Mouse (Mus musculus) midbrain, embryonic 10.5 days (tissue): ENCODE results near the gene Trim25. TPM values are rescaled to one million over a fixed set of nuclear protein-coding genes. Genes with fewer than 3 reads are reported as not detected.
"Not testable (repeated sequence)": the region's sequence is repeated elsewhere in the genome, so short reads cannot be mapped to it uniquely, and the experiment has no call there.

ENCODE experiments used
- DNase-seq: peaks from one replicate; pipeline ENCODE4 v3.0.0-alpha.2; 2017; ENCODE audit warnings: low spot score
- H3K27ac ChIP-seq: fragments of 300-500 bp; sonication (generic); replicated peaks from 2 replicates; pipeline ENCODE4 v1.5.1; 2016; ENCODE audit warnings: mild to moderate bottlenecking
- H3K27me3 ChIP-seq: fragments of 300-500 bp; sonication (generic); 2 replicates; pipeline ENCODE4 v1.6.1; 2016; ENCODE audit warnings: low read depth, mild to moderate bottlenecking; ENCODE audit not compliant: poor library complexity, severe bottlenecking
- H3K36me3 ChIP-seq: fragments of 300-500 bp; sonication (generic); 2 replicates; pipeline ENCODE4 v1.6.1; 2016; ENCODE audit warnings: mild to moderate bottlenecking, moderate library complexity
- H3K4me1 ChIP-seq: fragments of 300-500 bp; sonication (generic); 2 replicates; pipeline ENCODE4 v1.6.1; 2016
- H3K4me3 ChIP-seq: fragments of 300-500 bp; sonication (generic); 2 replicates; pipeline ENCODE4 v1.5.1; 2016; ENCODE audit warnings: mild to moderate bottlenecking, moderate library complexity
- H3K9me3 ChIP-seq: fragments of 300-500 bp; sonication (generic); replicated peaks from 2 replicates; pipeline ENCODE4 v1.6.1; 2016; ENCODE audit warnings: mild to moderate bottlenecking
- WGBS: fragments of 180-500 bp; shearing (Covaris S2); methylation state at CpG from one replicate; pipeline ENCODE4 v1.1.7; 2016; 5-methylcytosine and 5-hydroxymethylcytosine counted together
- polyA plus RNA-seq: library from polyadenylated mRNA; unstranded; fragments of >200 nt; fragmentation: Nextera tagmentation; extraction: Ambion mirVana; gene quantifications from 2 replicates; pipeline ENCODE4 v1.2.1, GENCODE M21; 2016

Trim25 gene
- polyA plus RNA-seq, 1 experiment from 2014 or later = 3.0 TPM

GRCm38 (mm10) chr11:88973776-88974701 is 25.1 kb upstream of the Trim25 start:
- peak overlapping the region; percentile 80 for H3K4me3 ChIP-seq
- DNase-seq = peak; percentile 92
- H3K36me3 ChIP-seq = peaks cover 9% of the 10 kb centered on the region
- no peaks in the 10 kb centered on the region for H3K9me3 ChIP-seq
- peak overlapping the region; percentile 94 for H3K27ac ChIP-seq
- peaks cover 15% of the 10 kb centered on the region for H3K4me1 ChIP-seq
- WGBS = 1% methylated on average over 62 of the region's 62 CpGs
- no peaks in the 10 kb centered on the region for H3K27me3 ChIP-seq

DNA sequence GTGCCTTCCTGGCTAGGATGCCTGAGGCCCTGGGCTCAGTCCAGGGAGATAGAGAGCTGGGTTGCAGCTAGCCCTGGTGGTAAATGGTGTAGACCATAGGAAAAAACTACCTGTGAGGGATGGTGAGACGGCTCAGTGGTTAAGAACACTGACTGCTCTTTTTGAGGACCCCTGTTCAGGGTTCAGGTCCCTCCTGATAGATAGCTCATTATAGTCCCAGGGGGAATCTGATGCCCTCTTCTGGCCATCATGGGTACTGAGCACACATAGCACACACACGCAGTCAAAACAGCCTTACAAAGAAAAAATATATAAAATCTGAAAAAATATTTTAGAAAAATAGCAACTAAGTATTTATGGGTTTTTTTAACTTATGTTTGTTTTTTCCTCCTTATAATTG is 22.9 kb upstream of the Trim25 start:
- Histone ChIP-seq H3K36me3 (peaks cover 15% of the 10 kb centered on the region), H3K4me3 (no peak overlapping the region), H3K4me1 (peaks cover 15% of the 10 kb centered on the region), H3K27ac (no peak overlapping the region), H3K27me3 (no peaks in the 10 kb centered on the region), H3K9me3 (no peaks in the 10 kb centered on the region)
- 95% methylated on average over 2 of the region's 2 CpGs for WGBS
- DNase-seq = no peak

DNA sequence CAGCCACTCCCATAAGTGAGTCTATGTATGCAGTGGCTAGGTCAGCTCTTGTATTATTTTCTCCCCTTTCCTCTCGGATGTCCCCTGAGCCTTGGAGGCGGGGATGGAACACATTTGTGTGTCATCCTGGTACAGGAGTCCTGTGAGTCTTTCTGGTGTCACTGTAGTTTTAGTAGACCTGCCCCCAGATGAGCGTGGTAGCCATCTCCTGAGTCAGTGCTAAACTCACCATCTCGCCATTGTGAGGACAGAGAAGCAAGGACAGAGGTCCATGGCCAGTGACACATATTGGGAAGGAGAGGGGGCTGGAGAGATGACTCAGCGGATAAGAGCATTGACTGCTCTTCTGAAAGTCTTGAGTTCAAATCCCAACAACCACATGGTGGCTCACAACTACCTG is 22.0 kb upstream of the Trim25 start:
- Histone ChIP-seq H3K4me3 (no peak overlapping the region), H3K27me3 (no peaks in the 10 kb centered on the region), H3K4me1 (peaks cover 15% of the 10 kb centered on the region), H3K27ac (no peak overlapping the region), H3K36me3 (peaks cover 23% of the 10 kb centered on the region), H3K9me3 (no peaks in the 10 kb centered on the region)
- WGBS = 92% methylated on average over 5 of the region's 5 CpGs
- no peak for DNase-seq

DNA sequence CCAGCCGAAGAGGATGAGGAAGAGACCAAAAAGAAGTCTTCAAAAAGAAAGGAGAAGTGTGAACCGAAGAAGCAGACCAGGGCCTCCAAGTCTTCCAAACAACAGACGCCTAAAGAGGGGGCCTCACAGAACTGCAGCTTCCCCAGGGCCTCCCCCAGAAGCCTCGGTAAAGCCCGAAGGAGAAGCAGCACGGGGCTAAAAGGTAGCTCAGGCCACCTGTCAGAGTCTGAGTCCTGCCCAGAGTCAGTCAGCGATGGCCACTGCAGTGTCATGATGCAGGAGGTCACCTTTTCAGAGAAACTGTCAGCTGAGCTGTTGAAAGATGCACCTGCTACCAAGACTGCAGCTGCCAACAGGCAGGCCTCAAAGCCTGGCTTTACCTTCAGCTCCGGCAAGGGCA is 17.8 kb upstream of the Trim25 start:
- no peak overlapping the region for H3K27ac ChIP-seq
- DNase-seq = no peak
- peaks cover 63% of the 10 kb centered on the region for H3K36me3 ChIP-seq
- no peaks in the 10 kb centered on the region for H3K9me3 ChIP-seq
- H3K4me3 ChIP-seq = no peak overlapping the region
- H3K4me1 ChIP-seq = no peaks in the 10 kb centered on the region
- no peaks in the 10 kb centered on the region for H3K27me3 ChIP-seq
- WGBS = 91% methylated on average over 8 of the region's 8 CpGs

- Histone ChIP-seq H3K4me3 (no peak overlapping the region), H3K27me3 (no peaks in the 10 kb centered on the region), H3K27ac (no peak overlapping the region), H3K36me3 (peaks cover 90% of the 10 kb centered on the region), H3K9me3 (no peaks in the 10 kb centered on the region), H3K4me1 (no peaks in the 10 kb centered on the region)
- no peak for DNase-seq
- WGBS = 87% methylated on average over 10 of the region's 10 CpGs
Observed at GRCm38 (mm10) chr11:88986616-88987015, 12.6 kb upstream of the Trim25 start.

DNA sequence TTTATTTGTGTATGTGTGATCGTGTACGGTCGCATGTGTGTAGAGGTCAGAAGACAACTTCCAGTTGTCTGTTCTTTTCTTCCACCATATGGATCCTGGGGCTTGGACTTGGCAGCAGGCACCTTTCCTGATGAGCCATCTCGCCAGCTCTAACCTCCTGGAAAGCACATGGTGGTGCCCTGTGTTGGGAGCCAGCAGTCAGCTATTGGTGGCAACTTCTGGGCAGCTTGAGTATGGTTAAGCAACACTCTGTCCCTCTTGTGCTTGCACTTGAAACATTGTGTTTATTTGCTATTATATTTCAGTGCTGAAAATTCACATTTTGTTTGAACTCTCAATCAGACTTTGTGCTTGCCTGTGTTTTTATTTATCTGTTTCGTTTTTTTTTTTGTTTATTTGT is 10.2 kb upstream of the Trim25 start:
- H3K27ac ChIP-seq = no peak overlapping the region
- no peaks in the 10 kb centered on the region for H3K27me3 ChIP-seq
- no peak for DNase-seq
- H3K36me3 ChIP-seq = peaks cover 70% of the 10 kb centered on the region
- 78% methylated on average over 5 of the region's 5 CpGs for WGBS
- no peaks in the 10 kb centered on the region for H3K9me3 ChIP-seq
- H3K4me3 ChIP-seq = no peak overlapping the region
- no peaks in the 10 kb centered on the region for H3K4me1 ChIP-seq

GRCm38 (mm10) chr11:88989530-88989929 is 9.6 kb upstream of the Trim25 start:
- H3K4me1 ChIP-seq = no peaks in the 10 kb centered on the region
- no peak overlapping the region for H3K27ac ChIP-seq
- H3K9me3 ChIP-seq = no peaks in the 10 kb centered on the region
- 72% methylated on average over 5 of the region's 5 CpGs for WGBS
- no peak overlapping the region for H3K4me3 ChIP-seq
- peaks cover 65% of the 10 kb centered on the region for H3K36me3 ChIP-seq
- DNase-seq = no peak
- no peaks in the 10 kb centered on the region for H3K27me3 ChIP-seq

DNA sequence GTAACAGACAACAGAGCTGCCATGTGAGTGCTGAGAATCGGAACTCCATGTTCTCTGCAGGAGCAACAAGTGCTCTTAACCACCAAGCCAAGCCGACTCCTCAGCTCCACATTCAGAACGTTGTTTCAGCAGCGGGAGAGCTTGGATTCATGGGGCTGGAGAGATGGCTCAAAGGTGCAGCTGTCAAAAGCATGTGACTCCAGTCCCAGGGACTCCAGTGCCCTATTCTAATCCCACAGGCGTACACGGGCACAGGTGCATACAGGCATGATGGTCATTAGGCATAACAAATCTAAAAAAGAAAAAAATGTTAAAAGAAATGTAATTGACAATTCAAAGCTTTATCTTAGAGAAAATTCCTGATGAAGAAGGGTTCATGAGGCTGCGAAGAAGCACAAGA is 6.0 kb upstream of the Trim25 start:
- Histone ChIP-seq H3K27ac (no peak overlapping the region), H3K4me1 (peaks cover under 1% of the 10 kb centered on the region; the same call in 1 of the 2 replicates), H3K36me3 (peaks cover 29% of the 10 kb centered on the region), H3K4me3 (no peak overlapping the region), H3K9me3 (no peaks in the 10 kb centered on the region), H3K27me3 (peaks cover 5% of the 10 kb centered on the region)
- DNase-seq = no peak
- 52% methylated on average over 7 of the region's 7 CpGs for WGBS

DNA sequence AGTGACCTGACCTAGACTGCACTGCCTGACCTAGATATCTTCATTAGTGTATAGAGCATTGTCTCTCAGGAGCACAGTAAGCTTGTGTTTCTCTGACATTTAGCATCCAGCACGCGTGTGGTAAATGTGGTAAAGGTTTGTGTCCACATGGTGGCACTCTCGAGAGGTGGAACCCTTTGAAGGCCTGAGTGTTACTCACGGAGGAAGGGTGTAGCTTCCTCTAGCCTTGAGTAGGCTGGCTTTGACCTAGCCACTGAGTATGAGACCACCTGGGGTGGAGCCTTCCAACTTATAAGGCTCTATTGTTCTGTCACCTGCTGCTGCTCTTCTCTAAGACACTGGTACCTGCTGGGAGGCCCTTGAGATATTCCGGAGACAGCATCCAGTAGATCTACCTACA is 5.6 kb upstream of the Trim25 start:
- Histone ChIP-seq H3K27me3 (peaks cover 9% of the 10 kb centered on the region), H3K9me3 (no peaks in the 10 kb centered on the region), H3K4me1 (peaks cover 5% of the 10 kb centered on the region; the same call in 1 of the 2 replicates), H3K36me3 (peaks cover 25% of the 10 kb centered on the region), H3K4me3 (no peak overlapping the region), H3K27ac (no peak overlapping the region)
- no peak for DNase-seq
- WGBS = 20% methylated on average over 5 of the region's 5 CpGs

- Histone ChIP-seq H3K27ac (no peak overlapping the region), H3K9me3 (no peaks in the 10 kb centered on the region), H3K4me3 (no peak overlapping the region), H3K4me1 (peaks cover 13% of the 10 kb centered on the region), H3K27me3 (peaks cover 18% of the 10 kb centered on the region), H3K36me3 (peaks cover 19% of the 10 kb centered on the region)
- DNase-seq = no peak
- 92% methylated on average over 7 of the region's 7 CpGs for WGBS
Observed at GRCm38 (mm10) chr11:88994492-88994891, 4.7 kb upstream of the Trim25 start.

DNA sequence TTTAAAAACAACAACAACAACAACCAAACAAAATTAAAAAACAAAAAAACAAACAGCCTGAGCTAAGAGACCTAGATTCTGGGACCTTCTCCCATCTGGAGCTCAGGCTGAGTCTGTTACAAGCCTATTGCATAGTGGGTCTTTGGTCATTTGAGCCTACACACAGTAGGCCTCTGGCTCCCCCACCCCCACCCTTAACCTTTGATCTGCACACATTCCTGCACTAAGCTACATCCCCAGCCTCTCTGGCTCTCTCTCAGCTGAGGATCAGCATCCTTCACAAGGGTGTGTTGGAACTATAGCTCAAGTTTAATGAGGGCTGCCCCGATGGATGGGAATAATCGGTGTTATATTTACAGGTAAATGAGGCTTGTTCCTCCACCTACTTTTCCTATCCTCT is 3.6 kb upstream of the Trim25 start:
- H3K9me3 ChIP-seq = no peaks in the 10 kb centered on the region
- peaks cover 11% of the 10 kb centered on the region for H3K36me3 ChIP-seq
- H3K27ac ChIP-seq = no peak overlapping the region
- peaks cover 29% of the 10 kb centered on the region for H3K27me3 ChIP-seq
- no peak overlapping the region for H3K4me3 ChIP-seq
- DNase-seq = no peak
- WGBS = 95% methylated on average over 2 of the region's 2 CpGs
- H3K4me1 ChIP-seq = peaks cover 16% of the 10 kb centered on the region

- H3K36me3 ChIP-seq = peaks cover 3% of the 10 kb centered on the region
- peaks cover 16% of the 10 kb centered on the region for H3K4me1 ChIP-seq
- DNase-seq = no peak
- peaks cover 35% of the 10 kb centered on the region for H3K27me3 ChIP-seq
- no peak overlapping the region for H3K27ac ChIP-seq
- WGBS = 86% methylated on average over 7 of the region's 7 CpGs
- no peak overlapping the region for H3K4me3 ChIP-seq
- no peaks in the 10 kb centered on the region for H3K9me3 ChIP-seq
Observed at GRCm38 (mm10) chr11:88996427-88996826, 2.7 kb upstream of the Trim25 start.

DNA sequence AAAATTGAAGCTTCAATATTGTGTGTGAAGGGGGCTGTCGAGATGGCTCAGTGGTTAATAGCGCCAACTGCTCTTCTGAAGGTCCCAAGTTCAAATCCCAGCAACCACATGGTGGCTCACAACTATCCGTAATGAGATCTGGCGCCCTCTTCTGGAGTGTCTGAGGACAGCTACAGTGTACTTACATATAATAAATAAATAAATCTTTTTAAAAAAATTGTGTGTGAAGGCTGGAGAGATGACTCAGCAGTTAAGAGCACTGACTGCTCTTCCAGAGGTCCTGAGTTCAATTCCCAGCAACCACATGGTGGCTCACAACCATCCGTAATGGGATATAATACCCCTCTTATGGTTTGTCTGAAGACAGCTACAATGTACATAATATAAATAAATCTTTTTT is 1.8 kb upstream of the Trim25 start:
- H3K9me3 ChIP-seq, H3K36me3 ChIP-seq, H3K4me3 ChIP-seq, DNase-seq, H3K27ac ChIP-seq: not testable (repeated sequence)
- Histone ChIP-seq H3K27me3 (peaks cover 37% of the 10 kb centered on the region), H3K4me1 (peaks cover 16% of the 10 kb centered on the region)
- WGBS = 87% methylated on average over 5 of the region's 5 CpGs
